Mouse (Mus musculus): ENCODE measurements around the gene AC140267.1.

- TF ChIP-seq CTCF (IDR thresholded peaks at IDR 0.05; ENCODE audit: low read depth) = no peak
- TF ChIP-seq EP300 (IDR thresholded peaks at IDR 0.05; ENCODE audit: low read depth) = no peak
Observed at GRCm38 (mm10) chr15:80217476-80217875, 18.2 kb upstream of the AC140267.1 start.
